Mouse (Mus musculus) cerebellum, postnatal 14 days (tissue): ENCODE data around the gene Olfr291.

Experiments used
- DNase-seq, 2 experiments: peaks; one replicate each; pipeline ENCODE4 v3.0.0; 2021; ENCODE audit warnings: mixed read lengths in 2 of 2

Olfr291 gene

DNA sequence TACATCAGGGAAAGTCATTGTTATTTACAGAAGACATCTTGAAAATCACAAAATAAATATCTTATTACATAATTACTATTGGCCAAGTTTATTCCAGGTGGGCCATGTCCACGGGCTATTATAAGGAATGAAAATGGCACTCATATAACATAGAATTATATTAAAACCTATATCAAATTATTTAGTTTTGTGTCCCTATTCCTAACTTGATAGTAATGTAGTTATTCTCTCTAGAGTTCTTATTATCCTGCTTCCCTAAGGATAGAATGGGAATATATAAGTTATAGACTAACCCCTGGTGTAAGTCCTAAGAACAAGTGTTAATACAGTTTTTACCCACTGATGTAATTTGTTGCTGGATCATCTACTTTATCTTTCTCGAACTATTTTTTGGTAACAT is at the start of gene Olfr291:
Gene Olfr291 (plus strand): TSS at position 301 of the 400 bp plus-strand sequence.
- DNase-seq: no peak

DNA sequence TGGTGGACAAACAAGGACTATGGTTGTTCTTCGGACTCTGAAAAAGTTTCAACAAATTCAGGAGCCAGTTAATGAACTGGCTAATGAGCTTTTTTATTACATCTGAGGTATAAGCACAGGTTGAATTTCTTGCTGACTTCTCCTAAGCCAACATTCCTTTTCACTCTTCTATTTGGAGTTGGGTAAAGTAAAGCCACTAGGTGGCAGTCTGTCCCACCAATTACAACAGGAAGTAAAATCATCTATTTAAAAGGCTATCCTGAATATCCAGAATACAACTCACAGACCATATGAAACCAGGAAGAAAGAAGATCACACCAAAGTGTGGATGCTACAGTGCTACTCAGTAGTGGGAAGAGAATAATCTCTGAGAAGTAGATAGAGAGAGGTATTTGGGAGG is 48.1 kb upstream of the Olfr291 start:
- DNase-seq: peak; percentile 25 to 30

DNA sequence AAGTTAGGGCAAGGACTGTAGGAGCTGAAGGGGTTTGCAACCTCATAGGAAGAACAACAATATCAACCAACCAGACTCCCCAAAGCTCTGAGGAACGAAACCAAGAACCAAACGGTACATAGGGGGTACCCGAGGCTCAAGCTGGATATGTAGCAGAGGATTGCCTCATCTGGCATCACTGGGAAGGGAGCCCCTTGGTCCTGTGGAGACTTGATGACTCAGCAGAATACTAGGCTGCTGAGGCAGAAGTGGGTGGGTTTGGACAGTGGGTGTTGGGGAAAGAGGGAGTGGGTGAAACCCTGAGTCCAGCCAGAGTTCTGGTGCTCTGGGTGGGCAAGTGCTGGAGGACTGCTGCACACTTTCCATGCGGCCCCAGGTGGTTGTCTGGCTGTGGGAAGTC is 47.2 kb upstream of the Olfr291 start:
- DNase-seq: no peak

DNA sequence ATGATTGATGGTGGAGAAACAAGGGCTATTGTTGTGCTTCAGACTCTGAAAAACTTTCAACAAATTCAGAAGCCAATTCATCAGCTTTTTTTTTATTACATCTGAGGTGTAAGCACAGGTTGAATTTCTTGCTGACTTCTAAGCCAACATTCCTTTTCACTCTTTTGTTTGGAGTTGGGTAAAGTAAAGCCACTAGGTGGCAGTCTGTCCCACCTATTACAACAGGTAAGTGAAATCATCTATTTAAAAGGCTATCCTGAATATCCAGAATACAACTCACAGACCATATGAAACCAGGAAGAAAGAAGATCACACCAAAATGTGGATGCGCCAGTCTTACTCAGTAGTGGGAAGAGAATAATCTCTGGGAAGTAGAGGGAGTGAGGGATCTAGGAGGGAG is 31.2 kb downstream of the Olfr291 start:
- peak in 1 of 2 experiments; percentile 1 for DNase-seq
